Mouse (Mus musculus) midbrain, embryonic 16.5 days (tissue): ENCODE data around the gene Pou1f1. TPM values are rescaled to one million over a fixed set of nuclear protein-coding genes. Genes with fewer than 3 reads are reported as not detected.

Experiments
- polyA plus RNA-seq: library from polyadenylated mRNA; unstranded; fragments of >200 nt; fragmentation: Nextera tagmentation; extraction: Ambion mirVana; gene quantifications from 2 replicates; pipeline ENCODE4 v1.2.1, GENCODE M21; 2015

Gene Pou1f1
- polyA plus RNA-seq, 1 experiment from 2014 or later, result not detected

Other genes starting within 250 kb of the Pou1f1 start
- gene Chmp2b, start 42.2 kb downstream of the Pou1f1 start, polyA plus RNA-seq, result 121 and 136 TPM in 2 replicates